Mouse (Mus musculus) ES-Bruce4 (cell line): ENCODE data around the gene Defb45.

Source experiments
- CTCF ChIP-seq: IDR thresholded peaks from one replicate; pipeline ENCODE4 v1.8.1; 2011; ENCODE audit warnings: low read depth, low read length
- EP300 ChIP-seq: IDR thresholded peaks from 2 replicates; pipeline ENCODE4 v1.6.1; 2011; ENCODE audit warnings: low read depth, low read length; ENCODE audit not compliant: insufficient read depth
- POLR2A ChIP-seq: IDR thresholded peaks from one replicate; pipeline ENCODE4 v1.8.1; 2011; ENCODE audit warnings: low read length; ENCODE audit not compliant: insufficient read depth

GRCm38 (mm10) chr2:152634311-152634710 is 35.1 kb upstream of the Defb45 start:
- TF ChIP-seq CTCF (no peak), EP300 (no peak), POLR2A (no peak)
